Mouse (Mus musculus) MEL (cell line): Measurements from ENCODE around the gene Adora3. TPM values are rescaled to one million over a fixed set of nuclear protein-coding genes. Genes with fewer than 3 reads are reported as not detected.

Experiments used
- DNase-seq: peaks from one replicate; pipeline ENCODE4 v3.0.0; 2011; ENCODE audit warnings: low read depth, low spot score
- H3K27ac ChIP-seq: 2 replicates; pipeline ENCODE4 v1.5.1; 2012; ENCODE audit warnings: low read depth, mild to moderate bottlenecking, control low read depth, low read length, moderate library complexity; ENCODE audit not compliant: control insufficient read depth
- H3K27me3 ChIP-seq, 2 experiments: fragments of 150-350 bp in 1 of 2; sonication (generic) in 1 of 2; 2 replicates each; pipeline ENCODE4 v1.6.1; 2012; ENCODE audit warnings: low read length in 2 of 2, mild to moderate bottlenecking in 2 of 2, improper control_type of control experiment in 1 of 2, moderate library complexity in 1 of 2; ENCODE audit not compliant: insufficient read depth in 2 of 2, control insufficient read depth in 1 of 2
- H3K36me3 ChIP-seq, 2 experiments: 2 replicates each; pipeline ENCODE4 v1.6.1; 2012 to 2014; ENCODE audit warnings: low read length in 2 of 2, improper control_type of control experiment in 1 of 2, inconsistent platforms in 1 of 2, mild to moderate bottlenecking in 1 of 2; ENCODE audit not compliant: insufficient read depth in 2 of 2, control insufficient read depth in 1 of 2
- H3K4me1 ChIP-seq, 2 experiments: fragments of 150-350 bp in 1 of 2; sonication (generic) in 1 of 2; 2 replicates each; pipeline ENCODE4 v1.6.1; 2012; ENCODE audit warnings: low read length in 2 of 2, improper control_type of control experiment in 1 of 2, mild to moderate bottlenecking in 1 of 2; ENCODE audit not compliant: insufficient read depth in 2 of 2, control insufficient read depth in 1 of 2
- H3K4me3 ChIP-seq, 2 experiments: fragments of 150-350 bp in 1 of 2; sonication (generic) in 1 of 2; 2 replicates each; pipeline ENCODE4 v1.5.1; 2012; ENCODE audit warnings: low read depth in 2 of 2, low read length in 2 of 2, mild to moderate bottlenecking in 2 of 2, moderate library complexity in 2 of 2, control low read depth in 1 of 2, improper control_type of control experiment in 1 of 2; ENCODE audit not compliant: control insufficient read depth in 1 of 2, insufficient read depth in 1 of 2
- H3K79me2 ChIP-seq: 2 replicates; pipeline ENCODE4 v1.6.1; 2012; ENCODE audit warnings: mild to moderate bottlenecking, low read length, moderate library complexity; ENCODE audit not compliant: control insufficient read depth, poor library complexity, insufficient read depth
- H3K9ac ChIP-seq: 2 replicates; pipeline ENCODE4 v1.6.1; 2012; ENCODE audit warnings: low read depth, mild to moderate bottlenecking, control low read depth, low read length, moderate library complexity; ENCODE audit not compliant: control insufficient read depth, poor library complexity, severe bottlenecking
- H3K9me3 ChIP-seq: fragments of 150-350 bp; sonication (generic); replicated peaks from 2 replicates; pipeline ENCODE4 v1.6.1; 2012; ENCODE audit warnings: mild to moderate bottlenecking, low read length, improper control_type of control experiment, moderate library complexity; ENCODE audit not compliant: insufficient read depth
- BHLHE40 ChIP-seq: IDR thresholded peaks from 2 replicates; pipeline ENCODE4 v1.6.1; 2012; ENCODE audit warnings: low read depth, mild to moderate bottlenecking, inconsistent platforms, low read length, improper control_type of control experiment, borderline replicate concordance
- CHD1 ChIP-seq: IDR thresholded peaks from 2 replicates; pipeline ENCODE4 v1.6.1; 2012; ENCODE audit warnings: low read depth, mild to moderate bottlenecking, inconsistent platforms, low read length, improper control_type of control experiment
- EP300 ChIP-seq, 2 experiments: IDR thresholded peaks; 2 replicates each; pipeline ENCODE4 v1.6.1; 2011; ENCODE audit warnings: improper control_type of control experiment in 2 of 2, low read length in 2 of 2, low read depth in 1 of 2, mild to moderate bottlenecking in 1 of 2
- ETS1 ChIP-seq: IDR thresholded peaks from 2 replicates; pipeline ENCODE4 v1.6.1; 2012; ENCODE audit warnings: low read depth, mild to moderate bottlenecking, inconsistent platforms, low read length, improper control_type of control experiment, moderate library complexity
- HCFC1 ChIP-seq: IDR thresholded peaks from 2 replicates; pipeline ENCODE4 v1.6.1; 2012; ENCODE audit warnings: low read depth, mild to moderate bottlenecking, inconsistent platforms, low read length, improper control_type of control experiment, moderate library complexity
- MXI1 ChIP-seq: IDR thresholded peaks from 2 replicates; pipeline ENCODE4 v1.6.1; 2011; ENCODE audit warnings: mild to moderate bottlenecking, low read depth, low read length, improper control_type of control experiment
- NRF1 ChIP-seq: IDR thresholded peaks from 2 replicates; pipeline ENCODE4 v1.6.1; 2014; ENCODE audit warnings: low read depth, mild to moderate bottlenecking, inconsistent platforms, low read length, improper control_type of control experiment, moderate library complexity; ENCODE audit not compliant: poor library complexity, insufficient read depth, severe bottlenecking
- SMC3 ChIP-seq: IDR thresholded peaks from 2 replicates; pipeline ENCODE4 v1.6.1; 2011; ENCODE audit warnings: low read depth, low read length, improper control_type of control experiment
- TCF12 ChIP-seq: IDR thresholded peaks from 2 replicates; pipeline ENCODE4 v1.6.1; 2014; ENCODE audit warnings: low read depth, mild to moderate bottlenecking, inconsistent platforms, low read length, improper control_type of control experiment, moderate library complexity
- USF2 ChIP-seq, 2 experiments: IDR thresholded peaks; 2 replicates each; pipeline ENCODE4 v1.6.1; 2011 to 2012; ENCODE audit warnings: improper control_type of control experiment in 2 of 2, low read length in 2 of 2, borderline replicate concordance in 1 of 2, inconsistent platforms in 1 of 2, low read depth in 1 of 2, mild to moderate bottlenecking in 1 of 2; ENCODE audit not compliant: insufficient read depth in 1 of 2
- ZC3H11A ChIP-seq: IDR thresholded peaks from 2 replicates; pipeline ENCODE4 v1.6.1; 2012; ENCODE audit warnings: low read depth, mild to moderate bottlenecking, inconsistent platforms, low read length, improper control_type of control experiment
- ZKSCAN1 ChIP-seq: IDR thresholded peaks from 2 replicates; pipeline ENCODE4 v1.6.1; 2012; ENCODE audit warnings: low read depth, mild to moderate bottlenecking, inconsistent platforms, low read length, improper control_type of control experiment, moderate library complexity
- polyA plus RNA-seq, 2 experiments: library from polyadenylated mRNA; stranded (reverse) in 1 of 2; unstranded in 1 of 2; fragments of >175 nt in 1 of 2; fragments of >200 nt in 1 of 2; gene quantifications; 2 replicates each; pipeline versions ENCODE4 v1.2.1 to v1.2.4; 2012; ENCODE audit warnings: low replicate concordance in 2 of 2, low read depth in 1 of 2; ENCODE audit not compliant: insufficient read length in 2 of 2, insufficient read depth in 1 of 2, missing spikeins in 1 of 2
- total RNA-seq: library from RNA; depleted of rRNA; stranded (reverse); fragments of 300-350 nt; gene quantifications from 2 replicates; pipeline ENCODE4 v1.2.3, GENCODE M21; 2012

Gene Adora3
- total and polyA plus RNA-seq, 3 experiments: 0.42 to 0.65 TPM; not detected in 1

DNA sequence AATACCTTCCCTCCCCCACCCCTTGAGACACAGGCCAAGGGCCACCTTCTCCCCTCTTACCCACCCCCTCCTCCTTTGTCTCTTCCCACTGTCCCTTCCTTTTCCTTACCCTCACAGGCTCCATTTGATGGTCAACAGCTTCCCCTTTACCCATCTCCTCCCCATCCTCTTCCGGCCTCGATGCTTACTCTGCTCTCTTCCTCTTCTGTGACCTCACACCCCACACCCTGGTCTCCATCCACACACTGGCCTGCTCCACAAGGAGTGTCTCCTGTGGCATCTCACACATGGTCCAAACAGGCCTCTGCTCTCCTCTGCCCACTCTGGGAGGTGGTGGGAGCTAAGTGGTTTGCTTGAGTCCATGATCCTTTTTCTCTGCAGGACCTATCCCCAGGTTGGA, 7.3 kb downstream of the Adora3 start:
- Histone ChIP-seq H3K27me3 (no peaks in the 10 kb centered on the region; a peak in 1 of 4 replicates), H3K4me1 (peaks cover 5 to 25% of the 10 kb centered on the region in 2 experiments), H3K9ac (no peak overlapping the region), H3K79me2 (no peaks in the 10 kb centered on the region), H3K27ac (no peak overlapping the region), H3K9me3 (no peaks in the 10 kb centered on the region), H3K4me3 (no peak overlapping the region), H3K36me3 (peaks cover 0 to 2% of the 10 kb centered on the region in 2 experiments; a peak in 2 of 4 replicates)
- no peak for DNase-seq
- TF ChIP-seq HCFC1 (no peak), BHLHE40 (no peak), SMC3 (no peak), ZKSCAN1 (no peak), NRF1 (no peak), TCF12 (no peak), MXI1 (no peak), CHD1 (no peak), ZC3H11A (no peak), EP300 (IDR thresholded peaks at IDR 0.05; ENCODE audit: low read depth in 1 of 2, low read length in 2 of 2) (no peak)

DNA sequence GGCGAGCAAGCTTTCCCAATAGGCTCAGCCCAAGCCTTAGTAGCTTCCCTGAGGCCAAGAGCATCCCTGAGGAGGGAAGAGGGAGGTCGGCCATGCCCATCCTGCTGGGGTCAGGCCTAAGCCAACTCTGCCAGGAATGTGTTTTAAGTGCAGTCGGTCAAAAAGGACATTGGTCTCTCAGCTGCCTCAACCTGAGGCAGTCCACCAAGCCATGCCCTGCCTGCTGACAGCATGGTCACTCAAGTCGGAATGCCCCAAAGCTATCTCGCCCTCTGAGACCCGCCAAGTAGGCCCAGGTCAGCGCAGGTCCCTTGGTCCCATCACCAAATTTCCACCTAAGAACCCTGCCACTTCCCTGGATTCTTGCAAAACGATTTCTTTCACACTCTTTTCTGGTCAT, 8.1 kb downstream of the Adora3 start:
- H3K9ac ChIP-seq: no peak overlapping the region
- no peaks in the 10 kb centered on the region for H3K79me2 ChIP-seq
- no peaks in the 10 kb centered on the region; a peak in 1 of 4 replicates for H3K27me3 ChIP-seq
- no peak overlapping the region for H3K4me3 ChIP-seq
- H3K36me3 ChIP-seq: peaks cover 0 to 2% of the 10 kb centered on the region in 2 experiments; a peak in 2 of 4 replicates
- H3K4me1 ChIP-seq: peaks cover 5 to 25% of the 10 kb centered on the region in 2 experiments
- no peak overlapping the region for H3K27ac ChIP-seq
- DNase-seq: no peak
- H3K9me3 ChIP-seq: no peaks in the 10 kb centered on the region
- TF ChIP-seq USF2 (IDR thresholded peaks at IDR 0.05; ENCODE audit: borderline replicate concordance in 1 of 2, insufficient read depth in 1 of 2, low read depth in 1 of 2, low read length in 2 of 2) (no peak), CHD1 (no peak)

DNA sequence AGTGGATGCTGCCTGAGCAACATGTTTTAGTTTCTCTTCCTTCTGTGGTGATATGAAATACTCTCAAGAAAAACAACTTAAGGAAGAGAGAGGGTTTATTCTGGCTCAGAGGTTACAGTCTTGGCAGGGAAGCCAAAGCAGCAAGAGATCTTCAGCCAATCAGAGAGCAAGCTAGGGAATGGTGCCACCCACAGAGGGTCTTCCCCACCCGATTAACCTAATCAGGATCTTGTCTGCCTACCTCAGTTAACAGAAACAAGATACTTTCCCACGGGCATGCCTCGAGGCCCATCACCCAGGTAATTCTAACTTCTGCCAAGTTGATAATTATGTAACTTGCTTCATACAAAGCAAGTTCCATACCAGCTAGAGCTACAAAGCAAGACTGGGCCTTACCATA, 9.8 kb downstream of the Adora3 start:
- TF ChIP-seq TCF12: no peak
- peak; percentile 32; the same call in 1 of the 2 replicates for TF ChIP-seq ETS1
- TF ChIP-seq EP300 (IDR thresholded peaks at IDR 0.05; ENCODE audit: low read depth in 1 of 2, low read length in 2 of 2): peak in 1 of 2 experiments; percentile 30; a peak in 1 of 4 replicates

More for the DNA sequence above, 9.8 kb downstream of the Adora3 start:
- Histone ChIP-seq H3K4me3 (peak overlapping the region in 1 of 2 experiments; percentile 5; a peak in 1 of 4 replicates), H3K27ac (no peak overlapping the region), H3K9me3 (no peaks in the 10 kb centered on the region), H3K9ac (no peak overlapping the region), H3K27me3 (no peaks in the 10 kb centered on the region; a peak in 1 of 4 replicates), H3K79me2 (no peaks in the 10 kb centered on the region), H3K36me3 (peaks cover 0 to 2% of the 10 kb centered on the region in 2 experiments; a peak in 2 of 4 replicates), H3K4me1 (peaks cover 5 to 25% of the 10 kb centered on the region in 2 experiments)
- DNase-seq: peak; percentile 52
